Mouse (Mus musculus) thymus, postnatal 0 days (tissue): ENCODE results near the gene Abcb4. TPM values are rescaled to one million over a fixed set of nuclear protein-coding genes. Genes with fewer than 3 reads are reported as not detected.

ENCODE experiments used
- DNase-seq: peaks from one replicate; pipeline ENCODE4 v3.0.0-alpha.2; 2015; ENCODE audit warnings: low spot score
- polyA plus RNA-seq: library from polyadenylated mRNA; unstranded; fragments of >200 nt; fragmentation: Nextera tagmentation; extraction: Ambion mirVana; gene quantifications from 2 replicates; pipeline ENCODE4 v1.2.1, GENCODE M21; 2015

Gene Abcb4
- polyA plus RNA-seq, 1 experiment from 2014 or later: 1.2 TPM

GRCm38 (mm10) chr5:8904539-8904938 lies 11.0 kb downstream of the Abcb4 start:
- DNase-seq: no peak

GRCm38 (mm10) chr5:8911567-8912198 lies 18.2 kb downstream of the Abcb4 start:
- DNase-seq: peak; percentile 62

- DNase-seq: no peak
Observed at GRCm38 (mm10) chr5:8916400-8916799, 22.9 kb downstream of the Abcb4 start.

- peak; percentile 16 for DNase-seq
Observed at GRCm38 (mm10) chr5:8917069-8917468, 23.6 kb downstream of the Abcb4 start.

GRCm38 (mm10) chr5:8928440-8928839 lies 34.9 kb downstream of the Abcb4 start:
- DNase-seq: no peak

GRCm38 (mm10) chr5:8937965-8938364 lies 44.4 kb downstream of the Abcb4 start:
- no peak for DNase-seq

- peak; percentile 18 for DNase-seq
Observed at GRCm38 (mm10) chr5:8941266-8941665, 47.7 kb downstream of the Abcb4 start.

GRCm38 (mm10) chr5:8943836-8944235 lies 50.3 kb downstream of the Abcb4 start:
- DNase-seq: no peak

GRCm38 (mm10) chr5:8947423-8948110 lies 54.0 kb downstream of the Abcb4 start:
- no peak for DNase-seq

- no peak for DNase-seq
Observed at GRCm38 (mm10) chr5:8953660-8954059, 60.1 kb downstream of the Abcb4 start.

GRCm38 (mm10) chr5:8955544-8955943 lies 62.0 kb downstream of the Abcb4 start:
- DNase-seq: no peak

- DNase-seq: no peak
Observed at GRCm38 (mm10) chr5:8960534-8960933, 67.0 kb downstream of the Abcb4 start.

GRCm38 (mm10) chr5:8964487-8964886 lies 71.0 kb downstream of the Abcb4 start:
- no peak for DNase-seq

- no peak for DNase-seq
Observed at GRCm38 (mm10) chr5:8970694-8971093, 77.2 kb downstream of the Abcb4 start.

- DNase-seq: no peak
Observed at GRCm38 (mm10) chr5:8972355-8972754, 78.8 kb downstream of the Abcb4 start.

GRCm38 (mm10) chr5:8974721-8975120 lies 81.2 kb downstream of the Abcb4 start:
- DNase-seq: no peak

GRCm38 (mm10) chr5:8985470-8985869 lies 92.0 kb downstream of the Abcb4 start:
- DNase-seq: no peak

- no peak for DNase-seq
Observed at GRCm38 (mm10) chr5:8987925-8988324, 94.4 kb downstream of the Abcb4 start.

GRCm38 (mm10) chr5:8990526-8990925 lies 97.0 kb downstream of the Abcb4 start:
- no peak for DNase-seq

GRCm38 (mm10) chr5:8991626-8992025 lies 98.1 kb downstream of the Abcb4 start:
- DNase-seq: no peak

GRCm38 (mm10) chr5:8995966-8996685 lies 102.6 kb downstream of the Abcb4 start:
- no peak for DNase-seq
